Mouse (Mus musculus) bone marrow, adult 2 months (tissue): ENCODE measurements around the gene Gm266. TPM values are rescaled to one million over a fixed set of nuclear protein-coding genes. Genes with fewer than 3 reads are reported as not detected.

Experiments
- H3K27ac ChIP-seq: fragments of 200-500 bp; 2 replicates; pipeline ENCODE4 v1.5.1; 2012; ENCODE audit warnings: low read depth, mild to moderate bottlenecking, control low read depth, inconsistent platforms, low read length; ENCODE audit not compliant: control insufficient read depth, poor library complexity, insufficient read depth
- H3K4me1 ChIP-seq: fragments of 200-500 bp; 2 replicates; pipeline ENCODE4 v1.6.1; 2011; ENCODE audit warnings: low read length; ENCODE audit not compliant: control insufficient read depth, insufficient read depth
- H3K4me3 ChIP-seq: fragments of 200-500 bp; replicated peaks from 2 replicates; pipeline ENCODE3; 2011; ENCODE audit warnings: mild to moderate bottlenecking, low read depth, low read length, control low read depth; ENCODE audit not compliant: control insufficient read depth
- CTCF ChIP-seq: fragments of 200-500 bp; IDR thresholded peaks from 2 replicates; pipeline ENCODE4 v1.5.1; 2011; ENCODE audit warnings: low read length, control low read depth; ENCODE audit not compliant: control insufficient read depth, insufficient read depth
- POLR2A ChIP-seq: fragments of 200-500 bp; IDR thresholded peaks from 2 replicates; pipeline ENCODE4 v1.6.1; 2011; ENCODE audit warnings: low read depth, mild to moderate bottlenecking, control low read depth, low read length, borderline replicate concordance; ENCODE audit not compliant: control insufficient read depth
- WGBS: fragments of 180-500 bp; shearing (Covaris S2); methylation state at CpG from one replicate; pipeline ENCODE4 v1.1.7; 2018; 5-methylcytosine and 5-hydroxymethylcytosine counted together
- polyA plus RNA-seq: library from polyadenylated mRNA; stranded (reverse); fragments of >200 nt; gene quantifications from 2 replicates; pipeline ENCODE4 v1.2.4, GENCODE M21; 2011; ENCODE audit warnings: low replicate concordance; ENCODE audit not compliant: missing spikeins, insufficient read depth, insufficient read length

Gm266 gene
- polyA plus RNA-seq, 1 experiment: not detected

DNA sequence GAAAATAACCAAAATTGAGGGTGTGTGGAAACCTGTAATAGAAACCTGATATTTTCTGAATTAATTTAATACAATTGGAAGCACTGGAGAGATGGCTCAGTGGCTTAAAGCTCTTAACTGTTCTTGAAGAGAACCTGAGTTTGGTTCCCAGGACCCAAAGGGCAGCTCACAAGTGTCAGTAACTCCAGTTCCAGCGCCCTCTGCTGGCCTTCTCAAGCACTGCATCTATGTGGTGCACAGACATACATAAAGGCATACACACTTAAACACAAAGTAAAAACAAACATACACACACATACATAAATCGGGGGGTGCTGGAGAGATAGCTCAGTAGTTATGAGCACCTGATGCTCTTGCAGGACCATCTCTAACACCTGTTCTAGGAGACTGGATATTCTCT lies 11.5 kb upstream of the Gm266 start:
- Histone ChIP-seq H3K4me1 (no peaks in the 10 kb centered on the region), H3K4me3 (no peak overlapping the region), H3K27ac (no peak overlapping the region)
- TF ChIP-seq POLR2A (no peak), CTCF (peak; percentile 52)
- WGBS: 43% methylated on average over 2 of the region's 2 CpGs

DNA sequence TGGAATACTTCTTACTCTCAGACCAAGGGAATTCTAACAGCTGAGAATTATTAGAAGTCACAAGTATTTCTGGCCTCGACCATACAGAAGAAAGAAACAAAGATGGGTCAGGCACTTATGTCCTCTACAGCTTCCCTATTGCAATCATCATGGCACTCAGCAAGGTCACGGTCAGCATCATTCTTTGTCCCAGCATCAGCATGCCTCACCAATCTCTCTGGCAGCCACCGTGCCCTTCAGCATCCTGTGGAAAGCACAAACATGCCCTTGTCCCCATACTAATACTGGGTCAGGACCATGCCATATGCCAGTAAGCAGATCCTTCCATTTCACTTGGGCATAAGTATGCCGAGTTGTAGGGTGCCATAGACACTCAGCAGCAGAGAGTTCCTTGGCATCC lies 9.3 kb upstream of the Gm266 start:
- no peak overlapping the region for H3K27ac ChIP-seq
- H3K4me1 ChIP-seq: no peaks in the 10 kb centered on the region
- H3K4me3 ChIP-seq: no peak overlapping the region
- 69% methylated on average over 4 of the region's 4 CpGs for WGBS
- TF ChIP-seq POLR2A (no peak), CTCF (no peak)

- WGBS: 77% methylated on average over 11 of the region's 11 CpGs
- TF ChIP-seq CTCF (no peak), POLR2A (no peak)
- no peak overlapping the region for H3K4me3 ChIP-seq
- H3K27ac ChIP-seq: no peak overlapping the region
- no peaks in the 10 kb centered on the region for H3K4me1 ChIP-seq
These were observed 3.7 kb upstream of the Gm266 start for GRCm38 (mm10) chr12:111489261-111489865.

DNA sequence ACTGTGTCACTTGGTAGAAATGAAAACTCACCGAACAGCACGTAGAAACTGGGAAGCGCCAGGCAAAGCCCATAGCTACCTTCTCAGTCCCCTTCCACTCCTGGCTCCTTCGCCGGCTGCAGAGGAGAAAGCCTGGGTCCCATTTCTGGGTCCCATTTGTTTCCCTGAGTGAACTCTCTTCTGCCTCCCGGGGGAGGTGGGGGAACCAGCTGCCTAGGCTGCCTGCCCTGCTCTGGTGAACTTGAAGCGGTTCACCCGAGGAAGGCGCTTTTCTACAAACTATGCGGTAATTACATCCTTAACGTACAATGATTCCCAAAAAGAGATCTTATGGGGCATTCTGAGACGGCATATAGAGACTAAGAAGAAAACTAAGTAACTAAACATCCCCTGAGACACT lies 832 bp upstream of the Gm266 start:
- Histone ChIP-seq H3K4me1 (no peaks in the 10 kb centered on the region), H3K27ac (no peak overlapping the region), H3K4me3 (no peak overlapping the region)
- 14% methylated on average over 12 of the region's 12 CpGs for WGBS
- TF ChIP-seq CTCF (no peak), POLR2A (no peak)

DNA sequence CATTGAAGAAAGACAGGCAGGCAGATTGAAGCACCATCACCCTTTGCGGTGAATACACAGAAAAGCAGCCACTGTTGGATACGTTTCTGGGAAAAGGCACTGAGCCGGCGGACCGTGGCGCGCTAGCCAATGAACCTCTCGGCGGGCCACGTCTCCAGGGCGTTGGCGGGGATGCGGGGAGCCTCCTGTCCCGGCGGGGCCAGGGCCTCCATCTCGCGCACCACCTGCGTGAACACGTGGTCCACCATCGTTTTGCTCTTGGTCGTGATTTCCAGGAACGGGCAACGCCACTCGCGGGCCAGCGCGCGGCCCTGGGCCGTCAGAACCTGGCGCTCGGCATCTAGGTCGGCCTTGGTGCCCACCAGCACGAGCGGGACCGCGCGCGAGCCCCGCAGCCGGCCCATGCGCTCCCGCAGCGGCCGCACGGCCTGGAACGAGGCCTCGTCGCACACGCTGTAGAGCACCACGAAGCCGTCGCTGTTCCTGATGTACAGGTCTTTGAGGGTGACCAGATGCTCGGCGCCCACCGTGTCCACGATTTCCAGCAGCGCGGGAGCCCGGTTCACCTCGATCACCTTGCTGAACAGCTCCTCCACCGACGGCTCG lies 474 bp downstream of the Gm266 start:
- WGBS: 3% methylated on average over 63 of the region's 63 CpGs
- TF ChIP-seq POLR2A (no peak), CTCF (no peak)
- Histone ChIP-seq H3K27ac (no peak overlapping the region), H3K4me1 (no peaks in the 10 kb centered on the region), H3K4me3 (no peak overlapping the region)

DNA sequence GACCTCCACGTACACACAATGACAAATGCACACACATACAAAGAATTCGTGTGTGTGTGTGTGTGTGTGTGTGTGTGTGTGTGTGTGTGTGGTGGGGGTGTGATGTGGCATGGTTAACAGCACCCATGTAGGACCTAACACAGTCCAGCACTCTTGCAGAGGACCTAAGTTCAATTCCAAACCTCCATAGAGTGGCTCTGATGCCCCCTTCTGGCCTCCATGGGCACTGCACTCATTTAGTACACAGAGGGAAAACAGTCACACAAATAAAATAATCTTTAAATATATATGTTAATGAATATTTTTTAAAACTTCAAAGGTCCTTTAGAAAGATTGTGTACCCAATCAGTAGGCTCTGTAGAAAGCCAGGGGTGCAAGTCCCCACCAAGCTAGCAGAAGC lies 5.7 kb downstream of the Gm266 start:
- H3K27ac ChIP-seq: no peak overlapping the region
- 76% methylated on average over 2 of the region's 2 CpGs for WGBS
- no peak overlapping the region for H3K4me3 ChIP-seq
- TF ChIP-seq POLR2A (no peak), CTCF (peak; percentile 66)
- H3K4me1 ChIP-seq: no peaks in the 10 kb centered on the region

DNA sequence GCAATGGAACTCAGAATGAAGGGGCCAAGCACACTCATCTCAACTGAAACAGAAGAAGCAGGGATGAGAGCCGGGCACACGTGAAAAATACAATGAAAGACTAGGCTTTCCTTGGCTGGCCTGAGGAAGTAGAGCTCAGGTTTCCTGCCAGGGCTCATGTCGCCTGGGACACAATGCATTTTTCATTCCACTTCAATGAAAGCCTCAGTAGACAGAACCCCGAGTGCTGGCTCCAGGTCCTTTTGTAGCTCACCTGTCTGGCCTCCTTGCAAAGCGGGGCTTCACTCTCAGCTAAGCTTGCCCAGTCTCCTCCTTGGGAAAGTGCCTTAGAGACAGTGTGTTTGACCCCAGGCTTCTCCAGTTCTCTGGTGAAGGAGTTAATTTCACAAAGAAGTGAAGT lies 6.7 kb downstream of the Gm266 start:
- WGBS: 53% methylated on average over 5 of the region's 5 CpGs
- Histone ChIP-seq H3K4me3 (no peak overlapping the region), H3K27ac (no peak overlapping the region), H3K4me1 (peaks cover 2% of the 10 kb centered on the region; the same call in 1 of the 2 replicates)
- TF ChIP-seq CTCF (no peak), POLR2A (no peak)

DNA sequence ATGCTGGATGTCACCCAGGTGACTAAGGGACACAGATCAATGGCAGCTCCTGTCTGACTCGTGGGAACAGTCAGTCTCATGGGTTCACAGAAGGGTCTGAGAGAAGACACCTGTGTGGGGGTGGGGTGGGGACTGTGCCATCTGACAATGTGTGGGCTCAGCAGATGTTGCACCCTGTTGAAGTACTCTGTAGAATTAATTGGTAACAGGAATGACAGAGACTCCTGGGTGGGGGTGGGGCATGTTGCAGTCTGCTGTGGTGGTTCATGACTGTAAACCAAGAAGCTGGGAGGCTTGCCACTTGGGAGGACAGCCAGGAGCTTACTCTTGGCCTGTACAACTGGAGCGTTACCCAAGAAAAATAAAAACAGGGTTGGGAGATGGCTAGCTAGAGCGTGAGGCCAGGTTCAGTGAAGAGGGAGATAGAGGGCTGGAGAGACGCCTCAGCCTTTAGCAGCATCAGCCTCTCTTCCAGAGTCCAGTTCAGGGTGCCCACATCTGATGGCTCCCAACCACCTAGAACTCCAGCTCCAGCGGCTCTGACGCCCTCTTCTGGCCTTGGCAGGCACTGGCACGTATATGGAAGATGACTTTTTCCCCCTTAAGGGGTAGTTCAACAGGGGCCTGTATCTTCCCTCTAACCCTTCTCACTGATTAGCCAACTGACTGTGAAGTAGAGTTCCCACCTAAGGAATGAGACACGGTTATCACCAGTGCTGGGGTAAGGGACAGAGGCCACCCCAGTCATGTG lies 10.6 kb downstream of the Gm266 start:
- TF ChIP-seq CTCF (no peak), POLR2A (no peak)
- H3K4me1 ChIP-seq: peaks cover 2% of the 10 kb centered on the region; the same call in 1 of the 2 replicates
- H3K4me3 ChIP-seq: no peak overlapping the region
- no peak overlapping the region for H3K27ac ChIP-seq
- WGBS: 71% methylated on average over 8 of the region's 8 CpGs
